Mouse (Mus musculus) ES-E14 (cell line): ENCODE results near the gene Sucnr1.

ENCODE experiments used
- CHD2 ChIP-seq: IDR thresholded peaks from 2 replicates; pipeline ENCODE4 v1.6.1; 2014; ENCODE audit warnings: mild to moderate bottlenecking, low read depth, low read length, inconsistent platforms
- MAFK ChIP-seq: IDR thresholded peaks from 2 replicates; pipeline ENCODE4 v1.6.1; 2014; ENCODE audit warnings: mild to moderate bottlenecking, low read depth, low read length, inconsistent platforms; ENCODE audit not compliant: insufficient read depth

- TF ChIP-seq MAFK (no peak), CHD2 (no peak)
Measured at GRCm38 (mm10) chr3:60091321-60091720, 9.7 kb downstream of the Sucnr1 start.
